Mouse (Mus musculus) induced T-regulatory cell, adult 2 months (primary cell): ENCODE results near the gene Gm47841.
A peak's percentile ranks its signal among the peaks of the same experiment; 100 is the strongest.

Experiments
- DNase-seq: peaks from one replicate; pipeline ENCODE4 v3.0.0-alpha.2; 2012; ENCODE audit warnings: low read depth

Gene Gm47841

DNA sequence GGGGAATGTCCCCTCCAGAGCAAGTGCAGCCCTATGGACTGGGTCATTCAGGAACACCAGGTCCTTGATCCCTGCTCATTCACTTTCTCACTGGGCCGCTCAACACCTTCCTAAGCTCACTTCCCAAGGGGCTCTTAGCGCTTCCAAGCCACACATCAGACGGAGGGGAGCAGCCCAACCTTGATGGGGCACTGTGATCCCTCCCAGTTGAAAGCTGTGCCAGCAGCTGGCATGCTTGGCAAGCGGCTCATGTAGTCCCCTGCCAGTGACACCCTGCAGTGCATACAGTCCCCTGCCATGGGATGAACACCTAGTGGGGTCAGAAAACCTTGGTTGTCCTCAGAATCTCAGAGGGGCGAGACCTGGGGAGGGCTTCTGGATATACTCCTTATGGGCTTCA is 26.9 kb upstream of the Gm47841 start:
- DNase-seq, result no peak

DNA sequence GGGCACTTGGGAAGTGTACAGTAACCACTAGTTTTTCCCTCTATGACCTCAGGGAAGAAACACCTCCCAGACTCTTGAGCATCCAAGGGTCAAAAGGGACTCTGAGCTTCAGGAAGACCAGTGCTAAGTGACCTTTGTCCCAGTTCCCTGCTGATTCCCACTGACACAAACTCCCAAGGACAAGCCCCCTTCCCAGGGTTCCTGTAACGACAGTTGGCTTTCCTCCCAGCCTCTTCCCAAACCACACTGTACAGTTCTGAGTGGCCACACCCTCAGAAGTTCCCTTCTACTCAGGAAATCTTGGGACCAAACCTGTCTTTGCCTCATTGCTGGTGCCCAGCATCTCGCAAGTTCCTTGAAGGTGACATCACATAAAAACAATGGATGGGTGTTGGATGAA is 25.5 kb upstream of the Gm47841 start:
- no peak for DNase-seq

DNA sequence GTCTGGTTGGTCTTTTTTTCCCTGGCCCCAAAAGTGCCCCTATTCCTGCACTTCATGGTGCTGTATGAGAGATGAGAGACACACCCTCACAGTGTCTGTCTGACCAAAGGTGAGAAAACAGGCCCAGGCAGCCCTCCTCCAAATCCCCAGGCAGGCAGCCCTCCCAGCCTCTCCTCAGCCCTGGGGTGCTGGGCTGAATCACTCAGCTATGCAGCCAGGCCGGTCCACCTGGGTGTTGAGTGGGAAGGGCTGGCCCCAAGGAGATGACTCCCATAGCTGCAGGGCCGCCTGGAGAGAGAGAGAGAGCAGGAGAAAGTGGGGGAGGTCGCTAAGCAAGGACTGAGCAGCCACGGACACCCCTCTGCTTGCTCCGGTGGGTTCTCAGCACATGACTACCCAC is 23.6 kb upstream of the Gm47841 start:
- no peak for DNase-seq

DNA sequence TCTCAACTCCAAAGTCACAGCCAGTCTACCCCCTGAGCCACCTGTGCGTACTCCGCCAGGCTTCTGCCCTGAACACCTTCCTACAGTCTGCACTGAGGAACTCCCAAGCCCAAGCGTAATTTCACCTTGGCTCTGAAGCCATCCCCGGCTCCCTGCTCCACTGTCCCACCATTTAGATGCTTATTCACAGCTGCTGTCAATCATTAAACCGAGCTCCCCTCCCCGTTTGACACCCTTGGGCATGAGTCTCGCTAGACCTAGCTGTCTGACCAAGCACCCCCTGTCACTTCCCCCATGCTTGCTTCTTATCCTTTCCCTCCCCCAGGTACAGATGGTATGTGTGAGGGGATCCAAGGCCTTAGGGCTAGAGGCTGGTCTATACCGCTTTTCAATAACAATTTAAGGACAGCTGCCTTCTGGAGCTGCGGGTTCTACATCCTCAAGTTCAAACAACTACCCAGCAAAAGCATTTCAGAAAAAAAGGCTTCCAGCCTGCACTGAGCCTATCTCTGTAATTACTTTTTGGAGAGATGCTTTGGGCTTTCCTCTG is 22.5 kb upstream of the Gm47841 start:
- no peak for DNase-seq

DNA sequence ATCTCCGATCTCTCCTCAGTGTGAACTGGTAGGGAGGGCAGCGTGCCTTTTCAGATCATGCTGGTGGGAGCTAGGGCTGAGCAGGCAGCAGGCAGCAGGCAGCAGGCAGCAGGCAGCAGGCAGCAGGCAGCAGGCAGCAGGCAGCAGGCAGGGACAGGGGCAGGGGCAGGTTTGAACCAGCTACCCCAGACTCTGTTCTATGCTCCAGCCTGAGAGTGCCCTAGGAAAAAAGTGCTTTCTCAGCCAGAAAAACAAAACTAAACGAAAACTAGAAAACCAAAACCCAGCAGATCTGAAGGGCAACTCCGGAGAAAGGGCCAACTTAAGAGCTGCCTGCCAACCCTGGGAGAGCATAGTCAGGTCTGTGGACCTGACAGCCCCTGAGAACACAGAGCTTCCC is 21.5 kb upstream of the Gm47841 start:
- DNase-seq, result no peak

DNA sequence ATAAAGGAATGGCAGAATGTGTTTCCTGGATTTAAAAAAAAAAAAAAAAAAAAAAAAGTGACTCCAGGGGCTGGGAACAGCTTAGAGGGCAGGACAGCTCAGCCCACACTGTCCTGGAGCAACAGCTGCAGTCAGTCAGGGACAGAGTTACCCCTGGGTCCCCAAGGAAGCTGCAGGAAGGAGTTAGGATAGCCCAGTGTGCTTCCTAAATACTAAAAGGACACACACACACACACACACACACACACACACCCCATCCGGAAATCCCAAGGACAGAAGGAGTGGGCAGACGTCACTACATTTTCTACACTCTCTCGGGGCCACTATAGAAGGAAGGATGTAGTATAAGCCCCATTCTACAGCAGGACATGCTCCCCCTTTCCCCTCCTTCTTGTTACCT is 20.8 kb upstream of the Gm47841 start:
- no peak for DNase-seq

DNA sequence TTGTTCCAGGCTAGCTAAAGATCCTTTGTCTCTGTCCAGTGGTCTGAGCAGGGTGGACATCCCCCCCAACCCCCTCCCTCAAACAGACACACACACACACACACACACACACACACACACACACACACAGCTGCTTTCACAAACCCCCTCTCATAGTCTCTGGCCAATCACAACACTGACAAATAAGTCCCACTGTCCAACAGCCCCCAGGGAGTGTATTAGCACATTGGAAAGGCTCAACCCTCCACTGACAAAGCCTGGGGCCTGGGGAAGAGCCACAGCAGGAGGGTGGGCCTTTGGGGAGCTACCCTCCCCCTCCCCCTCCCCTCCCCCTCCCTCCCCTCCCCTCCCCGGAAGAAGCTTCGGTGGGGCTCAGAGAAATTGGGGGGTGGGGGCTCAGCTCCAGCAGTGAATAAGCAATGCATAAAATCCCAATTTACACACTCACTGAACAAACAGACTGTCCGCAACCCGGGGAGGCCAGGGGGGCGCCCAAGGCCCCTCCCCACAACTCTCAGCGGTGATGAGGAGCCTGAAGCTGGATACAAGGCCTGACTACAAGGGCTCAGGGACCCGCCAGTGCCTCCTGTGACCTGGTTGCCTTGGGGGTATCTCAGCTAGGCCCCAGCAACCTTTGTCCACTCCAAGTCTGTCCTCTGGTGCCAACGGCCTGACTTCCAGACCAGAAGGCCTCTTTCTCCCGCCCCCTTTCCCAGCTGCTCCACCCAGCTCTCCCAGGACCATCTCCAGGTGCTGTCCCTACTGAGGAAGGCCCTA is 19.9 kb upstream of the Gm47841 start:
- DNase-seq, result no peak

DNA sequence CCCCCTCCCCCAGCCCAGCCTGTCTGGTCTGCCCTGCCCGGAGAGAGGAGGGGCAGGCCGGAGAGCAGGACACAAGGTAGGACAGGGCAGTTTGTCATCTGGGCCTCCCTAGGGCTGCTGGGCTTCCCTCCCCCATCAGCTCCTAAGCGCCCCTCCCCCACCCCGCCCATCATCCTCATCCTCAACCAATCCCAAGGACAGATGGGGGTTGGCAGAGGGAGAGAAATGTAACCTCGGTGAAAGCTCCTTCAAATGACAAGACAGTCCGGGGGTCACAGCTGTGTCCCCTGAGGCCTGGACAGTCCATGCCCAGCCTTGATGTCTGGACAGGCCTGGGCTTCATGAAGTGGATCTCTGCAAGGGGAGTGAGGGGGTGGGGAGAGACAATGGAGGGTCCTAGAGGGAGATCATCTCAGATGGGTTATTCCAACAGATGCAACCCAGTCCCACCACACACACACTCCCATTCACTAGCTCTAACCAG is 19.2 kb upstream of the Gm47841 start:
- no peak for DNase-seq

DNA sequence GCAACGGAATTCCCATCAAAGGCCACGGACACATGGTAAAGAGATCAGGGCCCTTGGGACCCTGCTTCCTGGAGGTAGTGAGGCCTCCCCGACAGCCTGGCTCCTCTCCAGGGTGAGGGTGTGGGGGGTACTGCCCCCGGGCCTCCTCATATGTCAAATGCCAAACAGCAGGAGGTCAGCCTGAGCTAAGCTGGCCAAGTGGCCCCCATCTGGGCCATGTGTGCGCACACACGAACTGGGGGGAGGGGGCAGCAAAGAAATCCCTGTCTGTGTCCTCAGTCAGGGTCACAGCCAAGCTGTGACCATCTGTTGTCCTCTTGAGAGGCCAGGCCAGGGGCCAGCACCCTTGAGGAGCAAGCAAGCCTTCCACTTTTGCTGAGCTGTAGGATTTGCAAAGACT is 17.9 kb upstream of the Gm47841 start:
- no peak for DNase-seq

DNA sequence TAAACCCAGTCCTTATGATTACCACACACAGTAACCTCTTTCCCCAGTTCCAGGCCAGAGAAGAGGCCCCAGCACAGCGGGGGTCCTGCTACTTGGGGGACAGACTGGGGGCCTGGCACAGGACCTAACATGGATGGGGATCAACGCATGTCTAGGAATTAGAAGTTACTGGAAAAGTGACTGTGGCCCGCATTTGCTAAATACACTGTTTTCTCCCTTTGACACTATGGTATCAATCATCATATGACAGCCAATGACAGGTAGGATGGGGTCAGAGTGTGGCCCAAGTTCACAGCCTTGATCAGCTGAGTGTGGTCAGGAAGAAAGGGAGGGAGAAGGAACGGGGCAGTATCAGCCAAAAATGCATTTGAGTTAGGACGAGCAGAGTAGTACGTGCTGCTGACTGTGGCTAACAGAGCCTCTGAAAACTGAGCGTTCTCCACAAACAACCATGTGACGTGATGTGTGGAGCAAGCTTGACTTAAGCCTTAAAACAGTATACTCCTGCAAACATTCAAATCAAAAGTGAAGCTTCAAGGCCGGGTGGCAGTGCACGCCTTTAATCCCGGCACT is 13.2 kb upstream of the Gm47841 start:
- DNase-seq, result no peak

DNA sequence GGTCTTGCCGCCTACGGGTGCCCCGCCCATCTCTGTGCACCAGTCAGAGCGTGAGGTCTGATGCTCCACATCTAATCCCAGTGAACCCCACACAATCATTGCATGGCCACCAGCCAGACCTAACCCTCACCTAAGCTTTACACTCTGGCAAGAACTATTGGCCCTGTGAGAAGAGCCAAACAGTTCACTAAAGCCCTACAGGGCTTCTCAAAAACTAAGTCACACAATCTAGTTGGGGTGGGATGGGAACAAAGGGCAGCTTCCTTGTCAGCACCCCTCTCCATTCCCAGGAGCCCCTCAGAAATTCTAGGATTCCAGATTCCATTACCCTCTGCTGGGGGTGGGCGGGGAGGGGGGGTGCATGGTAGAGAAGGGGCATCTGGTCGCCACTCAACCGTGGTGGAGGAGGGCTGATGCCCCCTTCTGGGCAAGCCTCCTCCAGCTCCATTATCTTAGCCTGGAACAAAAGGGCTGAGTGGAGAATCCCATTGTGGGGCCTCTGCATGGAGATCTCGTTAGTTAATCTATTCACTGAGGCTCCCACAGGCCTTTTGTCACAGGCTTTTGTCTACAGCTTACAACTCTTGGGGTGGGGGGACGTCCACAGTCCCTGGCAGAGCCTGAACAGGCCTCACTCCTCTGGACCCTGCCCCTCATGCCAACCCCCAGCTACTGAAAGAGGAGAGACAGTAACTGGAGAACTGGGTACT is 12.5 kb upstream of the Gm47841 start:
- DNase-seq, result no peak

DNA sequence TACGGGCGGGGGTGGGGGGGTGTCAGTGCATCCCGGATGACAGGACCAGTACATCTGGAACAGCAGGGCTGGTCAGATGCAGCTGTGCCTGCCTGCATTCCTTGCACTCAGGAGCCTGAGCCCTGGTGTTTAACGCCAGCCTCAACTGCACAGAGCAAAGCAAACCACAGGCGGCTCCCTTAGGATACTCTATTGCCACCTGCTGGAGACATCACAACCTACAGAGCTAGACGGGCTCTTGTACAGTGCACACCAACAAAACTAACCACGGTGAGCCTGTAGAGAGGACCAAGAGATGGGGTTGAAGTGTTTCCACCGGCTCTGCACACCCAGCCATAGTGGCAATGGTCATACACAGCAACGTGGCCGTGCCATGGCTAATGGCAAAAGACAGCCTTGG is 9.0 kb upstream of the Gm47841 start:
- DNase-seq, result peak; percentile 65

DNA sequence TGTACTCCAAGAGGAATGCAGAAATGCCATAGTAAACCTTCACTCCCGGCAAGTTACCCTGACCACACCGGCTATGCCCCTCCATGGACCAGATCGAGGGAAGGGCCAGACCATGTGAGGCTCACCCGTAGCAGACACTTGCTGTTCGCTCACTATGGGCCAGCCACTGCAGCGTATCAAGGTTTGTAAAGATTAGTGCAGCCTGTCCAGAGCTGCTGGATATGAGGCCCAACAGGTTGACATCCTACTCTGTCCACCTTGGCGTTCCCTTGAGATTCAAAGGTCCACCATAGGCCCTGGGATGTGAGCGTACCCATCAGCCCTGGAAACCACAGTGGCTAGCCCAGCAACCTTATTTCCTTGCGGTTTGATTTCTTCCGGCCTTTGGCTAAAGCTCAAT is 7.3 kb upstream of the Gm47841 start:
- DNase-seq, result no peak

DNA sequence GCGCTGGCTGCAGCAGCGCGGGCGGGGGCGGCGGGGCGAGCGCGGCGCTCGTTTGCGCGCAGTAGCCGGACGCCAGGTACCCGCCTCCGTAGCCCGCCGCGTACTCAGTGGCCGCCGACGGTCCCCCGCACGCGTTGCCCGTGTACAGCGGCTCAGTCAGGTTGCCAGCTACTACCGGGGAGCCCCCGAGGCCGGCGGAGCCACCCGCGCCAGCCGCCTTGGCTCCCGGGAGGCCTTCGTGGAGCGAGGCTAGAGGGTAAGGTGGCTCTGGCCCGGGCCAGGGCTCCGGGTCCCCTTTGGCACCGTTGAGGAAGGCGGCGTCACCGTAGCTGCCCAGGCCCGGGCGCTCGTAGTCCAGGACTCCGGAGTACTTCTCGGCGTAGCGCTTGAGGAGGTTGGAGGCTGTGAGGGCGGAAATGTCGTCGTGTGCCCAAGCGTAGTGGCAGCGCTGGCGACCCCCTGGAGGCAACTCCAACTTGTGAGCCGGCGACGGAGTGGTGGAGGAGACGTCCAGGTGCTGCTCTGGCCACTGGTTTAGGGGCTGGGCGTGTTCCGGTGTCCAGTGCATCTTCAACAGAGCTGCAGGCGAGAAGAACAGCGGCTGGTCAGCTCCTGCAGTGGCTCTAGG is 6.7 kb upstream of the Gm47841 start:
- no peak for DNase-seq

DNA sequence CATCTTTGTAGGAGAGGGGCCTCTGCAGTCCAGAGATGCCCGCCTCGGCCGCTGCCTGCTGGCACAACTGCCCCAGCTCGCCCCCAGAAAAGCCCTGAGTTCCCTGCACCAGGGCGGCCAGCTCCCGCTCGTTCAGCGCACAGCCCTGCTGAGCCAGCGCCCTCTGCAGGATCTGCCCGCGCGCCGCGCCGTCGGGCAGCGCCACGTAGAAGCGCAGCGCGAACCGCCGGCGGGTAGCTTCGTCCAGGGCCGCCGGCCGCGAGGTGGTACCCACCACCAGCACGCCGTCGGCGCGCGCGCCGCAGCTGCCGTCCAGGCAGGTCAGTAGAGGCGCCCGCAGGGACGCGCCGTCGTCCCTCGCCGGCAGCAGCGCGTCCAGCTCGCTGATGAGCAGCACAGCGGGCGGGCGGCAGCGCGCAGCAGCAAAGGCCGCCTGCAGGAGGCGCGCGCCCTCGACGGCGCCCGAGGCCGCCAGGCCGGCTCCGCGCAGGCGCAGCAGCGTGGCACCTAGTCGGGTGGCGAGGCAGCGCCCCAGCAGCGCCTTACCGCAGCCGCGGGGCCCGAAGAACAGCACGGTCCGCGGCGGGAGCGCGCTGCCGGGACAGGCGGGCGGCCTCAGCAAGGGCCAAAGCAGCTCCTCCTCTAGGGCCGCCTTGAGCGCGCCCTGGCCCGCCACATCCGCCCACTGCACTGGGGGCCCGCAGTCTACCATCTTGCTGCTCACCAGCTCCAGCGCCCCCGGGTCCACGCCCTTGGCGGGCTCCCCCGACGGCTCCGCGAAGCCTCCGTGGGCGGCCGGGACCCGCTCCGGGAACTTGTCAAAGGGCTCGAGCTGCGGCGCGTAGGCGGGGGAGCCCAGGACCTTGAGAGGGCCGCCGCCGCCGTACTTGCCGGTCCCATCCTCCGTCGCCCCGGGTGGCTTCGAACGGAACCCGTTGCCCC is 5.6 kb upstream of the Gm47841 start:
- peak; percentile 49 for DNase-seq

DNA sequence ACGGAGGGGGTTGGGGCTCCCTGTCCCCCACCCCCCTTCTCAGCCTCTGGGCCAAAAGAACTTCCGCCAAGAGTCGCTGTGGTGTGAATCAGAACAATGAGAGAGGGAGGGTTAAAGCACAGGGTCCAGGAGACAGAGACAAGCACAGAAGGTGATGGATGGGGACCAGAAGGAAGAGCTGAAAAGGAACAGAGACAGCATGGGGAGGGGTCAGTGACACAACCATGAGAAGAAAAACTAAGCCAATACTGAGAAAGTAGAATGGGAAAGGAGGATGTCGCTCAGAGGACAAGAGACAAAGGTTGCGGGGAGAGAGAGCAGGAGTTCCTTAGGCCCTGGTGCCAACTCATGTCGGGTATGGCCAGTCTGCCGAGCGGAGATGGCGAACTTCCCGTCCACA is 4.7 kb upstream of the Gm47841 start:
- no peak for DNase-seq

DNA sequence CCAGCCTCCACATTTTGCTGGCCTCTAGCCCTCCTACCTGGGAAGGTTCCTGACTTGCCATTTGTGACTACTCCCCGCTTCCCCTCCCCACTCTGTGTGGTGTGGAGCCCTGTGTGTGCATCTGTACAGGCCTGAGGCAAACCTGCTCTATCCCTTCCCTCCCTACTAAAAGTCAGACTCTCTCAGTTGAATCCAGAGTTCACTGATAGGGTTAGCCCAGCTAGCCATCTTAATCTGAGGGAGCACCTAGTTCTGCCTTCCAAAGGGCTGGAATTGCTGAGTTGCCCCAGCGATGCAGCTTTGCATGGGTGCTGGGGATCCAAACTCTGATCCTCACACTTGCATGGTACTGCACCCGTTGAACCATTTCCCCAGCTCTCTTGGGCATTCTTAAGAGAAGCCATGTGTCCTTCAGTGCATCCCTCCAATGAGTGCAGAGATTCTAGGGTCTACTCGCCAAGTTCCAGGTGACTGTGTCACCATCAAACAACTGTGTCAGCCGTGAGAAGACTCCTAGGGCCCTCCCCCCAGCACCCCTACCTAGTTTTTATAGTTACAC is 1.2 kb upstream of the Gm47841 start:
- no peak for DNase-seq

DNA sequence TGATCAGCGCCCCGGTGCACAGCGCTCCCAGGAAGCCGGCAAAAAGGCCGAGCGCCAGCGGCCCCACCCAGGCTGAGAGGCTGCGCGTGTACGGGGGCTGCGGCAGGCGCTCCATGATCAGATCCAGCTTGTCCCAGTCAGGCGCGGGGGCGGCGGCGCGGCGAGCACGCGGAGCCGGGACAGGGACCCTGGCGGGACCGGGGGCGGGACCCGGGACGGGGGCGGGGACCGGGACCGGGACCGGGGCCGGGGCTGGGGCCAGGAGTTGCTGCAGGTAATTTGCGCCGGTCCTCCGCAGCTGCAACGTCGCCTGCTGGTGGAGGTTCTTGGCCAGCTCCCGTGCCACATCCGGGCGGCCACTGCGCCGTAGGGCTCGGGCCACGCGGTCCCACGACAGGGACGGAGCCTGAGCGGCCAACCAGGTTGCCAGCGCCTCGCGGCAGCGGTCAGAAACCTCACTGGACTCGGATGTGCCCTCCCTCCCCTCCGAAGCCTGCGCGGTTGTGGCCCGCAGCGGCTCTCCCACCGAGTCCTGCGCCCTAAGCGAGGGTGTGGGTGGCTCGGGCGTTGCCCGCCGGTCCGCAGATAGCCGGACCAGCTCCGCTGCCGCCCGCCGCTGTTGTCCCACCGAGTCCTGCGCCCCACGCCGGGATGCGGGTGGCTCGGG is 537 bp downstream of the Gm47841 start:
- no peak for DNase-seq

DNA sequence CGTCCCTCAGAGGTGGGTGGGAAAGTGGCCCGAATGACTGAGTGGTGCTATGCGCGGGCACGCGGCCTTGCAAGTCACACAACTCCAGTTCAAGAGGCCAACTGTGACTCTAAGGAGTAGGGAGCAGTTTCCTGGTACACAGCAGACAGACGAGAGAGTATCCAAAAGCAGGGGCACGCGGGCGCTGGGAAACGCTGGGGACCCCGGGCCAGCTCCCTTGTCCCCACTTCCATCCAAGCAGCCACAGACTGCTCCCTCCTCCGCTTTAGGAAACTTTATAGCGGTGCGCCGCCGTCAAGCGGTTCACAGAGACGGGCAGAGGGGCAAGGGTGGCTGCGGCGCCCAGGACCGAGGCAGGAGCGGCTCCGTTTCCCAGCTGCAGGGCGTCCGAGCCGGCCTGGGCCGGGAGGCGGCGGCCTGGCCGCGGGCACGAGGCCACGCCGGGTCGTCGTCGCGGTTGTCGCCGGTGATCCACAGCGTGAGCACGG is 1.1 kb downstream of the Gm47841 start:
- DNase-seq, result no peak

DNA sequence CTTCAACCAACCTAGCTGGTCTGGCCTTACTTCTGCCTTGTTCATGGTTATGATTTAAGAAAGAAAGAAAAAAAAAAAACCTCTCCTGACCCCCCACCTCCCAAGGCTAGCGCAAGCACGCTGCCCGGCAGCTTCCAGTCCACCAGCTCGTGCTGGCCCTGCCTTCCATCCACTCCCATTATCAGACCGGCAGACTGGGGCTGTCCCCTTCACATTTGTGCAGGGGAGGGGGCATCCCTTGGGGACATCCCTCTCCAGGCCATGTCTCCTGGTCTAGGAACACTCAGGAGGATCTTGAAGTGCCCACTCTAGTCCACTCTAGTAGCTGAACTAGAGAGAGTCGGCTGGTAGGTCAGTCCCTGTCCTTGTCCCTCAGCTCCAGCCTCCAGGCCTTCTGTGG is 2.7 kb downstream of the Gm47841 start:
- DNase-seq, result no peak
